Mouse (Mus musculus) midbrain, embryonic 15.5 days (tissue): ENCODE data around the gene Lrig3. TPM values are rescaled to one million over a fixed set of nuclear protein-coding genes. Genes with fewer than 3 reads are reported as not detected.

Source experiments
- ATAC-seq: fragments of 200-750 bp; cut with Nextera tagmentation; replicated peaks from 2 replicates; pipeline ENCODE4 v1.8.0; 2017; ENCODE audit warnings: moderate TSS enrichment
- H3K27ac ChIP-seq: fragments of 300-500 bp; sonication (generic); 2 replicates; pipeline ENCODE4 v1.5.1; 2015; ENCODE audit warnings: mild to moderate bottlenecking, inconsistent platforms
- H3K27me3 ChIP-seq: fragments of 300-500 bp; sonication (generic); replicated peaks from 2 replicates; pipeline ENCODE4 v1.6.1; 2015; ENCODE audit warnings: inconsistent platforms
- H3K36me3 ChIP-seq: fragments of 300-500 bp; sonication (generic); replicated peaks from 2 replicates; pipeline ENCODE4 v1.6.1; 2015; ENCODE audit warnings: inconsistent platforms
- H3K4me1 ChIP-seq: fragments of 300-500 bp; sonication (generic); 2 replicates; pipeline ENCODE4 v1.6.1; 2015; ENCODE audit warnings: inconsistent platforms
- H3K4me2 ChIP-seq: fragments of 300-500 bp; sonication (generic); 2 replicates; pipeline ENCODE4 v1.6.1; 2015; ENCODE audit warnings: inconsistent platforms, mild to moderate bottlenecking, moderate library complexity
- H3K4me3 ChIP-seq: fragments of 300-500 bp; sonication (generic); 2 replicates; pipeline ENCODE4 v1.5.1; 2015; ENCODE audit warnings: mild to moderate bottlenecking, inconsistent platforms
- H3K9ac ChIP-seq: fragments of 300-500 bp; sonication (generic); 2 replicates; pipeline ENCODE4 v1.6.1; 2015; ENCODE audit warnings: mild to moderate bottlenecking, inconsistent platforms
- H3K9me3 ChIP-seq: fragments of 300-500 bp; sonication (generic); 2 replicates; pipeline ENCODE4 v1.6.1; 2016; ENCODE audit warnings: inconsistent platforms
- WGBS: fragments of 180-500 bp; shearing (Covaris S2); methylation state at CpG from one replicate; pipeline ENCODE4 v1.1.7; 2015; ENCODE audit warnings: mixed read lengths; 5-methylcytosine and 5-hydroxymethylcytosine counted together
- polyA plus RNA-seq: library from polyadenylated mRNA; unstranded; fragments of >200 nt; fragmentation: Nextera tagmentation; extraction: Ambion mirVana; gene quantifications from 2 replicates; pipeline ENCODE4 v1.2.1, GENCODE M21; 2015

The Lrig3 gene
- polyA plus RNA-seq = 4.0 and 4.1 TPM in 2 replicates

- H3K4me3 ChIP-seq = peak within 1 kb of the TSS; percentile 88
- peak within 1 kb of the TSS; percentile 62 for H3K27ac ChIP-seq
- H3K36me3 ChIP-seq = no peaks in the 10 kb centered on the region
- H3K4me2 ChIP-seq = peak within 1 kb of the TSS; percentile 100
- ATAC-seq = peak; percentile 86
- peaks cover 32% of the 10 kb centered on the region for H3K4me1 ChIP-seq
- WGBS = 0% methylated on average over 60 of the region's 62 CpGs
- H3K27me3 ChIP-seq = no peaks in the 10 kb centered on the region
- peak within 1 kb of the TSS; percentile 44 for H3K9ac ChIP-seq
- H3K9me3 ChIP-seq = no peaks in the 10 kb centered on the region
Measured at GRCm38 (mm10) chr10:125965968-125966480, at the start of gene Lrig3. Gene Lrig3 (plus strand): TSS chr10:125966168.

- Histone ChIP-seq H3K4me2 (no peak overlapping the region), H3K4me1 (peaks cover 4% of the 10 kb centered on the region; the same call in 1 of the 2 replicates), H3K9me3 (no peaks in the 10 kb centered on the region), H3K27me3 (no peaks in the 10 kb centered on the region), H3K36me3 (no peaks in the 10 kb centered on the region), H3K4me3 (no peak overlapping the region), H3K27ac (no peak overlapping the region), H3K9ac (no peak overlapping the region)
- 42% methylated on average over 6 of the region's 6 CpGs for WGBS
- no peak for ATAC-seq
Measured at GRCm38 (mm10) chr10:125916781-125917180, 49.2 kb upstream of the Lrig3 start.

GRCm38 (mm10) chr10:125917436-125917871 is 48.5 kb upstream of the Lrig3 start:
- Histone ChIP-seq H3K9me3 (no peaks in the 10 kb centered on the region), H3K36me3 (no peaks in the 10 kb centered on the region), H3K4me1 (peaks cover 4% of the 10 kb centered on the region; the same call in 1 of the 2 replicates), H3K9ac (no peak overlapping the region), H3K4me2 (peak overlapping the region; percentile 43), H3K4me3 (no peak overlapping the region), H3K27me3 (no peaks in the 10 kb centered on the region), H3K27ac (no peak overlapping the region)
- ATAC-seq = no peak
- WGBS = 9% methylated on average over 9 of the region's 9 CpGs

GRCm38 (mm10) chr10:125918994-125919393 is 47.0 kb upstream of the Lrig3 start:
- H3K36me3 ChIP-seq = no peaks in the 10 kb centered on the region
- H3K27ac ChIP-seq = no peak overlapping the region
- no peak overlapping the region for H3K4me2 ChIP-seq
- no peaks in the 10 kb centered on the region for H3K27me3 ChIP-seq
- H3K4me3 ChIP-seq = no peak overlapping the region
- H3K9me3 ChIP-seq = no peaks in the 10 kb centered on the region
- H3K4me1 ChIP-seq = peaks cover 4% of the 10 kb centered on the region; the same call in 1 of the 2 replicates
- WGBS = 100% methylated on average over 1 of the region's 1 CpGs
- no peak for ATAC-seq
- no peak overlapping the region for H3K9ac ChIP-seq

- H3K9ac ChIP-seq = no peak overlapping the region
- no peak overlapping the region for H3K4me2 ChIP-seq
- whole genome bisulfite sequencing = 35% methylated on average over 6 of the region's 6 CpGs
Measured at GRCm38 (mm10) chr10:125921654-125922446, 44.1 kb upstream of the Lrig3 start.

GRCm38 (mm10) chr10:125929961-125930360 is 36.0 kb upstream of the Lrig3 start:
- Histone ChIP-seq H3K4me2 (no peak overlapping the region), H3K36me3 (no peaks in the 10 kb centered on the region), H3K9ac (no peak overlapping the region), H3K27ac (no peak overlapping the region), H3K9me3 (no peaks in the 10 kb centered on the region), H3K4me1 (no peaks in the 10 kb centered on the region), H3K4me3 (no peak overlapping the region), H3K27me3 (no peaks in the 10 kb centered on the region)
- 80% methylated on average over 3 of the region's 3 CpGs for WGBS
- no peak for ATAC-seq

More at GRCm38 (mm10) chr10:125921654-125922446, 44.1 kb upstream of the Lrig3 start:
- Histone ChIP-seq H3K4me1 (peaks cover 4% of the 10 kb centered on the region; the same call in 1 of the 2 replicates), H3K27ac (no peak overlapping the region), H3K27me3 (no peaks in the 10 kb centered on the region), H3K36me3 (no peaks in the 10 kb centered on the region), H3K4me3 (no peak overlapping the region), H3K9me3 (no peaks in the 10 kb centered on the region)
- no peak for ATAC-seq

GRCm38 (mm10) chr10:125933388-125933787 is 32.6 kb upstream of the Lrig3 start:
- no peaks in the 10 kb centered on the region for H3K9me3 ChIP-seq
- no peak overlapping the region for H3K4me2 ChIP-seq
- H3K27ac ChIP-seq = no peak overlapping the region
- H3K4me1 ChIP-seq = no peaks in the 10 kb centered on the region
- 79% methylated on average over 6 of the region's 6 CpGs for WGBS
- ATAC-seq = no peak
- no peak overlapping the region for H3K9ac ChIP-seq
- no peaks in the 10 kb centered on the region for H3K36me3 ChIP-seq
- H3K27me3 ChIP-seq = no peaks in the 10 kb centered on the region
- no peak overlapping the region for H3K4me3 ChIP-seq

- no peaks in the 10 kb centered on the region for H3K9me3 ChIP-seq
- no peaks in the 10 kb centered on the region for H3K27me3 ChIP-seq
- no peak overlapping the region for H3K4me2 ChIP-seq
- 62% methylated on average over 3 of the region's 3 CpGs for WGBS
- no peak overlapping the region for H3K4me3 ChIP-seq
- no peak for ATAC-seq
- H3K9ac ChIP-seq = no peak overlapping the region
- no peaks in the 10 kb centered on the region for H3K36me3 ChIP-seq
- no peaks in the 10 kb centered on the region for H3K4me1 ChIP-seq
- H3K27ac ChIP-seq = no peak overlapping the region
Measured at GRCm38 (mm10) chr10:125934095-125934494, 31.9 kb upstream of the Lrig3 start.

GRCm38 (mm10) chr10:125937517-125938497 is 28.2 kb upstream of the Lrig3 start:
- no peak for ATAC-seq
- Histone ChIP-seq H3K9ac (no peak overlapping the region), H3K4me2 (no peak overlapping the region), H3K27ac (no peak overlapping the region), H3K36me3 (no peaks in the 10 kb centered on the region), H3K4me1 (peaks cover 5% of the 10 kb centered on the region), H3K4me3 (no peak overlapping the region), H3K9me3 (no peaks in the 10 kb centered on the region), H3K27me3 (no peaks in the 10 kb centered on the region)
- WGBS = 79% methylated on average over 11 of the region's 11 CpGs

GRCm38 (mm10) chr10:125938528-125939402 is 27.2 kb upstream of the Lrig3 start:
- Histone ChIP-seq H3K4me1 (peaks cover 11% of the 10 kb centered on the region), H3K36me3 (no peaks in the 10 kb centered on the region), H3K9me3 (no peaks in the 10 kb centered on the region), H3K27me3 (no peaks in the 10 kb centered on the region), H3K4me3 (no peak overlapping the region), H3K27ac (no peak overlapping the region), H3K9ac (no peak overlapping the region), H3K4me2 (no peak overlapping the region)
- no peak for ATAC-seq
- 88% methylated on average over 12 of the region's 12 CpGs for WGBS

- H3K27ac ChIP-seq = no peak overlapping the region
- peaks cover 11% of the 10 kb centered on the region for H3K4me1 ChIP-seq
- no peaks in the 10 kb centered on the region for H3K27me3 ChIP-seq
- H3K4me2 ChIP-seq = no peak overlapping the region
- H3K4me3 ChIP-seq = no peak overlapping the region
- ATAC-seq = no peak
- WGBS = 77% methylated on average over 11 of the region's 11 CpGs
- no peaks in the 10 kb centered on the region for H3K9me3 ChIP-seq
- no peaks in the 10 kb centered on the region for H3K36me3 ChIP-seq
- no peak overlapping the region for H3K9ac ChIP-seq
Measured at GRCm38 (mm10) chr10:125940316-125941059, 25.5 kb upstream of the Lrig3 start.
